Mouse (Mus musculus) limb, embryonic 15.5 days (tissue): ENCODE measurements around the gene Tnfrsf26. TPM values are rescaled to one million over a fixed set of nuclear protein-coding genes. Genes with fewer than 3 reads are reported as not detected.
"Not testable (repeated sequence)": the region's sequence is repeated elsewhere in the genome, so short reads cannot be mapped to it uniquely, and the experiment has no call there.

ENCODE experiments used
- ATAC-seq: fragments of 200-750 bp; cut with Nextera tagmentation; 2 replicates; pipeline ENCODE4 v1.8.0; 2017; ENCODE audit warnings: low read depth, moderate TSS enrichment; ENCODE audit not compliant: insufficient number of reproducible peaks, low FRiP score, low TSS enrichment
- H3K27ac ChIP-seq: fragments of 300-500 bp; sonication (generic); 2 replicates; pipeline ENCODE4 v1.5.1; 2015; ENCODE audit warnings: moderate library complexity, mild to moderate bottlenecking, inconsistent platforms
- H3K27me3 ChIP-seq: fragments of 300-500 bp; sonication (generic); 2 replicates; pipeline ENCODE4 v1.6.1; 2015; ENCODE audit warnings: inconsistent platforms
- H3K36me3 ChIP-seq: fragments of 300-500 bp; sonication (generic); 2 replicates; pipeline ENCODE4 v1.6.1; 2015; ENCODE audit warnings: inconsistent platforms
- H3K4me1 ChIP-seq: fragments of 300-500 bp; sonication (generic); 2 replicates; pipeline ENCODE4 v1.6.1; 2015; ENCODE audit warnings: inconsistent platforms
- H3K4me2 ChIP-seq: fragments of 300-500 bp; sonication (generic); 2 replicates; pipeline ENCODE4 v1.6.1; 2015; ENCODE audit warnings: mild to moderate bottlenecking, inconsistent platforms
- H3K4me3 ChIP-seq: fragments of 300-500 bp; sonication (generic); 2 replicates; pipeline ENCODE4 v1.5.1; 2015; ENCODE audit warnings: mild to moderate bottlenecking, inconsistent platforms
- H3K9ac ChIP-seq: fragments of 300-500 bp; sonication (generic); 2 replicates; pipeline ENCODE4 v1.6.1; 2015; ENCODE audit warnings: inconsistent platforms
- H3K9me3 ChIP-seq: fragments of 300-500 bp; sonication (generic); 2 replicates; pipeline ENCODE4 v1.6.1; 2016; ENCODE audit warnings: inconsistent platforms
- WGBS: fragments of 180-500 bp; shearing (Covaris S2); methylation state at CpG from one replicate; pipeline ENCODE4 v1.1.7; 2015; 5-methylcytosine and 5-hydroxymethylcytosine counted together
- polyA plus RNA-seq: library from polyadenylated mRNA; unstranded; fragments of >200 nt; fragmentation: Nextera tagmentation; extraction: Ambion mirVana; gene quantifications from 2 replicates; pipeline ENCODE4 v1.2.1, GENCODE M21; 2015

Gene Tnfrsf26
- 1.1 TPM in 2 replicates for polyA plus RNA-seq

GRCm38 (mm10) chr7:143628540-143628939 is at the start of gene Tnfrsf26:
Gene Tnfrsf26, minus strand, starts transcription at chr7:143628722.
- Histone ChIP-seq H3K9me3 (no peaks in the 10 kb centered on the region), H3K4me2 (no peak within 1 kb of the TSS), H3K4me1 (no peaks in the 10 kb centered on the region), H3K27me3 (no peaks in the 10 kb centered on the region), H3K9ac (no peak within 1 kb of the TSS), H3K27ac (no peak within 1 kb of the TSS), H3K4me3 (no peak within 1 kb of the TSS), H3K36me3 (no peaks in the 10 kb centered on the region)
- 90% methylated on average over 1 of the region's 1 CpGs for WGBS
- no peak for ATAC-seq

GRCm38 (mm10) chr7:143666427-143667311 is 38.1 kb upstream of the Tnfrsf26 start:
- Histone ChIP-seq H3K36me3 (no peaks in the 10 kb centered on the region), H3K4me3 (no peak overlapping the region), H3K4me2 (no peak overlapping the region), H3K27ac (no peak overlapping the region), H3K9ac (no peak overlapping the region), H3K9me3 (no peaks in the 10 kb centered on the region), H3K27me3 (no peaks in the 10 kb centered on the region), H3K4me1 (no peaks in the 10 kb centered on the region)
- ATAC-seq, result no peak

GRCm38 (mm10) chr7:143663470-143663869 is 34.9 kb upstream of the Tnfrsf26 start:
- H3K4me1 ChIP-seq, result no peaks in the 10 kb centered on the region
- WGBS, result 70% methylated on average over 2 of the region's 2 CpGs
- no peak for ATAC-seq
- no peak overlapping the region for H3K4me2 ChIP-seq
- H3K36me3 ChIP-seq, result no peaks in the 10 kb centered on the region
- H3K4me3 ChIP-seq, result no peak overlapping the region
- no peaks in the 10 kb centered on the region for H3K9me3 ChIP-seq
- H3K27ac ChIP-seq, result no peak overlapping the region
- H3K27me3 ChIP-seq, result no peaks in the 10 kb centered on the region
- no peak overlapping the region for H3K9ac ChIP-seq

GRCm38 (mm10) chr7:143660797-143661196 is 32.3 kb upstream of the Tnfrsf26 start:
- Histone ChIP-seq H3K4me2 (no peak overlapping the region), H3K9ac (no peak overlapping the region), H3K36me3 (no peaks in the 10 kb centered on the region), H3K4me3 (no peak overlapping the region), H3K27me3 (no peaks in the 10 kb centered on the region), H3K9me3 (no peaks in the 10 kb centered on the region), H3K4me1 (no peaks in the 10 kb centered on the region), H3K27ac (no peak overlapping the region)
- ATAC-seq, result no peak

- not testable (repeated sequence) for H3K36me3 ChIP-seq, H3K4me1 ChIP-seq, ATAC-seq, H3K9ac ChIP-seq, H3K27me3 ChIP-seq, H3K27ac ChIP-seq, H3K9me3 ChIP-seq
- WGBS, result 54% methylated on average over 10 of the region's 10 CpGs
- peak overlapping the region; percentile 91; the same call in 1 of the 2 replicates for H3K4me2 ChIP-seq
- peak overlapping the region; percentile 64 for H3K4me3 ChIP-seq
Observed at GRCm38 (mm10) chr7:143649769-143650346, 21.3 kb upstream of the Tnfrsf26 start.

- no peaks in the 10 kb centered on the region for H3K9me3 ChIP-seq
- H3K9ac ChIP-seq, result peak within 1 kb of the TSS; percentile 42
- H3K4me1 ChIP-seq, result no peaks in the 10 kb centered on the region
- H3K36me3 ChIP-seq, result no peaks in the 10 kb centered on the region
- ATAC-seq, result peak; percentile 80
- H3K27me3 ChIP-seq, result no peaks in the 10 kb centered on the region
- H3K4me2 ChIP-seq, result peak within 1 kb of the TSS; percentile 91
- H3K27ac ChIP-seq, result no peak within 1 kb of the TSS
- 2% methylated on average over 39 of the region's 39 CpGs for WGBS
- peak within 1 kb of the TSS; percentile 64 for H3K4me3 ChIP-seq
Observed at GRCm38 (mm10) chr7:143649034-143649768, 20.7 kb upstream of the Tnfrsf26 start, which contains the start of gene Tnfrsf22. Gene Tnfrsf22, minus strand, starts transcription at chr7:143649661.

- not testable (repeated sequence) for H3K9me3 ChIP-seq, H3K27me3 ChIP-seq, H3K4me3 ChIP-seq, H3K36me3 ChIP-seq, H3K9ac ChIP-seq, H3K4me1 ChIP-seq, ATAC-seq, H3K27ac ChIP-seq, H3K4me2 ChIP-seq
- WGBS, result 89% methylated on average over 2 of the region's 2 CpGs
Observed at GRCm38 (mm10) chr7:143643949-143644348, 15.4 kb upstream of the Tnfrsf26 start.

GRCm38 (mm10) chr7:143636674-143637073 is 8.2 kb upstream of the Tnfrsf26 start:
- Histone ChIP-seq H3K27me3 (no peaks in the 10 kb centered on the region), H3K9ac (no peak overlapping the region), H3K4me1 (no peaks in the 10 kb centered on the region), H3K36me3 (peaks cover 8% of the 10 kb centered on the region; the same call in 1 of the 2 replicates), H3K4me3 (no peak overlapping the region), H3K4me2 (no peak overlapping the region), H3K27ac (no peak overlapping the region), H3K9me3 (no peaks in the 10 kb centered on the region)
- WGBS, result 93% methylated on average over 1 of the region's 1 CpGs
- ATAC-seq, result no peak

GRCm38 (mm10) chr7:143631503-143631902 is 3.0 kb upstream of the Tnfrsf26 start:
- H3K9ac ChIP-seq, result no peak overlapping the region
- no peaks in the 10 kb centered on the region for H3K9me3 ChIP-seq
- no peaks in the 10 kb centered on the region for H3K27me3 ChIP-seq
- no peak overlapping the region for H3K4me2 ChIP-seq
- ATAC-seq, result no peak
- no peak overlapping the region for H3K27ac ChIP-seq
- 62% methylated on average over 2 of the region's 2 CpGs for WGBS
- H3K4me3 ChIP-seq, result no peak overlapping the region
- H3K4me1 ChIP-seq, result no peaks in the 10 kb centered on the region
- H3K36me3 ChIP-seq, result no peaks in the 10 kb centered on the region

- no peak for ATAC-seq
Observed at GRCm38 (mm10) chr7:143629501-143629900, 979 bp upstream of the Tnfrsf26 start.

GRCm38 (mm10) chr7:143627555-143628286 is 801 bp downstream of the Tnfrsf26 start:
- H3K4me2 ChIP-seq, result no peak overlapping the region
- H3K9ac ChIP-seq, result no peak overlapping the region
- H3K4me1 ChIP-seq, result no peaks in the 10 kb centered on the region
- no peaks in the 10 kb centered on the region for H3K9me3 ChIP-seq
- H3K4me3 ChIP-seq, result no peak overlapping the region
- no peak for ATAC-seq
- H3K27ac ChIP-seq, result no peak overlapping the region
- H3K36me3 ChIP-seq, result no peaks in the 10 kb centered on the region
- no peaks in the 10 kb centered on the region for H3K27me3 ChIP-seq
- WGBS, result 61% methylated on average over 10 of the region's 10 CpGs

More at GRCm38 (mm10) chr7:143629501-143629900, 979 bp upstream of the Tnfrsf26 start:
- Histone ChIP-seq H3K4me2 (no peak overlapping the region), H3K27ac (no peak overlapping the region), H3K36me3 (no peaks in the 10 kb centered on the region), H3K4me1 (no peaks in the 10 kb centered on the region), H3K27me3 (no peaks in the 10 kb centered on the region), H3K9me3 (no peaks in the 10 kb centered on the region), H3K9ac (no peak overlapping the region), H3K4me3 (no peak overlapping the region)
- WGBS, result 53% methylated on average over 1 of the region's 1 CpGs
